Mouse (Mus musculus) macrophage (primary cell): ENCODE data around the gene Mgat2. TPM values are rescaled to one million over a fixed set of nuclear protein-coding genes. Genes with fewer than 3 reads are reported as not detected.
"Not testable (repeated sequence)": the region's sequence is repeated elsewhere in the genome, so short reads cannot be mapped to it uniquely, and the experiment has no call there.

Experiments used
- H3K27ac ChIP-seq: fragments of 350-480 bp; formaldehyde crosslinking; 2 replicates; pipeline ENCODE4 v1.9.0; 2021
- H3K36me3 ChIP-seq: fragments of 350-480 bp; formaldehyde crosslinking; 2 replicates; pipeline ENCODE4 v1.9.0; 2021; ENCODE audit errors: inconsistent target
- H3K4me3 ChIP-seq: fragments of 350-480 bp; formaldehyde crosslinking; 2 replicates; pipeline ENCODE4 v1.9.0; 2021; ENCODE audit errors: inconsistent target
- H3K79me2 ChIP-seq: fragments of 350-480 bp; formaldehyde crosslinking; 2 replicates; pipeline ENCODE4 v1.9.0; 2021; ENCODE audit errors: inconsistent target
- WGBS: methylation state at CpG from one replicate; pipeline ENCODE4 v1.1.7; 2026; ENCODE audit warnings: inconsistent platforms; ENCODE audit not compliant: missing documents; 5-methylcytosine and 5-hydroxymethylcytosine counted together
- polyA plus RNA-seq: library from polyadenylated mRNA; stranded (reverse); fragments of 250-400 nt; gene quantifications from 3 replicates; pipeline ENCODE4 v1.2.4, GENCODE M21; 2018; ENCODE audit warnings: inconsistent platforms

The Mgat2 gene
- polyA plus RNA-seq, 1 experiment from 2014 or later: 81.4 TPM

- 84% methylated on average over 3 of the region's 3 CpGs for WGBS
- no peaks in the 10 kb centered on the region for H3K36me3 ChIP-seq
- H3K27ac ChIP-seq: no peak overlapping the region
- H3K4me3 ChIP-seq: no peak overlapping the region
- H3K79me2 ChIP-seq: peaks cover 11% of the 10 kb centered on the region
Observed at GRCm38 (mm10) chr12:69164904-69165303, 19.1 kb upstream of the Mgat2 start.

- 93% methylated on average over 7 of the region's 8 CpGs for WGBS
- not testable (repeated sequence) for H3K4me3 ChIP-seq, H3K36me3 ChIP-seq, H3K27ac ChIP-seq
- H3K79me2 ChIP-seq: peaks cover 23% of the 10 kb centered on the region
Observed at GRCm38 (mm10) chr12:69166861-69167581, 16.9 kb upstream of the Mgat2 start.

GRCm38 (mm10) chr12:69167656-69168460 lies 16.1 kb upstream of the Mgat2 start:
- H3K36me3 ChIP-seq: no peaks in the 10 kb centered on the region
- H3K4me3 ChIP-seq: peak overlapping the region; percentile 81
- peak overlapping the region; percentile 98 for H3K27ac ChIP-seq
- 5% methylated on average over 15 of the region's 18 CpGs for WGBS
- peaks cover 23% of the 10 kb centered on the region for H3K79me2 ChIP-seq

GRCm38 (mm10) chr12:69168461-69169106 lies 15.4 kb upstream of the Mgat2 start, which contains the start of gene Lrr1:
Gene Lrr1 (plus strand): TSS chr12:69168814.
- H3K27ac ChIP-seq: peak within 1 kb of the TSS; percentile 98
- under 1% methylated on average over 40 of the region's 40 CpGs for WGBS
- H3K36me3 ChIP-seq: no peaks in the 10 kb centered on the region
- H3K79me2 ChIP-seq: peaks cover 23% of the 10 kb centered on the region
- H3K4me3 ChIP-seq: peak within 1 kb of the TSS; percentile 81

- WGBS: 86% methylated on average over 2 of the region's 2 CpGs
- H3K79me2 ChIP-seq: peaks cover 23% of the 10 kb centered on the region
- peak overlapping the region; percentile 27 for H3K27ac ChIP-seq
- no peaks in the 10 kb centered on the region for H3K36me3 ChIP-seq
- no peak overlapping the region for H3K4me3 ChIP-seq
Observed at GRCm38 (mm10) chr12:69171307-69171706, 12.7 kb upstream of the Mgat2 start.

GRCm38 (mm10) chr12:69175975-69176374 lies 8.0 kb upstream of the Mgat2 start:
- Histone ChIP-seq H3K27ac (no peak overlapping the region), H3K79me2 (peaks cover 2% of the 10 kb centered on the region; the same call in 1 of the 2 replicates), H3K36me3 (no peaks in the 10 kb centered on the region), H3K4me3 (no peak overlapping the region)
- WGBS: 95% methylated on average over 3 of the region's 3 CpGs

GRCm38 (mm10) chr12:69177526-69177925 lies 6.4 kb upstream of the Mgat2 start:
- Histone ChIP-seq H3K4me3 (no peak overlapping the region), H3K36me3 (no peaks in the 10 kb centered on the region), H3K79me2 (peaks cover 10% of the 10 kb centered on the region), H3K27ac (no peak overlapping the region)
- WGBS: 91% methylated on average over 3 of the region's 3 CpGs

- WGBS: 80% methylated on average over 5 of the region's 12 CpGs
- Histone ChIP-seq H3K79me2 (peaks cover 20% of the 10 kb centered on the region), H3K36me3 (no peaks in the 10 kb centered on the region), H3K27ac (no peak overlapping the region), H3K4me3 (no peak overlapping the region)
Observed at GRCm38 (mm10) chr12:69179371-69179770, 4.6 kb upstream of the Mgat2 start.

GRCm38 (mm10) chr12:69181800-69182199 lies 2.2 kb upstream of the Mgat2 start:
- WGBS: 90% methylated on average over 4 of the region's 4 CpGs
- Histone ChIP-seq H3K36me3 (no peaks in the 10 kb centered on the region), H3K4me3 (no peak overlapping the region), H3K79me2 (peaks cover 42% of the 10 kb centered on the region), H3K27ac (no peak overlapping the region)

GRCm38 (mm10) chr12:69184342-69185295 lies 662 bp downstream of the Mgat2 start:
- under 1% methylated on average over 85 of the region's 86 CpGs for WGBS

GRCm38 (mm10) chr12:69185371-69185770 lies 1.4 kb downstream of the Mgat2 start:
- Histone ChIP-seq H3K27ac (peak overlapping the region; percentile 48), H3K79me2 (peaks cover 68% of the 10 kb centered on the region), H3K4me3 (peak overlapping the region; percentile 67), H3K36me3 (0 out of 2 replicates have a peak, but pooled peaks cover 10% of the 10 kb centered on the region)
- 67% methylated on average over 7 of the region's 7 CpGs for WGBS

More at GRCm38 (mm10) chr12:69184342-69185295, 662 bp downstream of the Mgat2 start:
- Histone ChIP-seq H3K4me3 (peak overlapping the region; percentile 67), H3K79me2 (peaks cover 68% of the 10 kb centered on the region), H3K36me3 (0 out of 2 replicates have a peak, but pooled peaks cover 8% of the 10 kb centered on the region), H3K27ac (peak overlapping the region; percentile 48)

- Histone ChIP-seq H3K36me3 (0 out of 2 replicates have a peak, but pooled peaks cover 10% of the 10 kb centered on the region), H3K27ac (no peak overlapping the region), H3K79me2 (peaks cover 64% of the 10 kb centered on the region), H3K4me3 (no peak overlapping the region)
- WGBS: 78% methylated on average over 5 of the region's 5 CpGs
Observed at GRCm38 (mm10) chr12:69186811-69187471, 3.0 kb downstream of the Mgat2 start.

- H3K4me3 ChIP-seq: no peak overlapping the region
- H3K79me2 ChIP-seq: peaks cover 59% of the 10 kb centered on the region
- H3K27ac ChIP-seq: no peak overlapping the region
- H3K36me3 ChIP-seq: 0 out of 2 replicates have a peak, but pooled peaks cover 10% of the 10 kb centered on the region
- 97% methylated on average over 7 of the region's 9 CpGs for WGBS
Observed at GRCm38 (mm10) chr12:69190074-69190473, 6.1 kb downstream of the Mgat2 start.
